Mouse (Mus musculus): ENCODE measurements around the gene Pdpn. TPM values are rescaled to one million over a fixed set of nuclear protein-coding genes. Genes with fewer than 3 reads are reported as not detected.
"Not testable (repeated sequence)": the region's sequence is repeated elsewhere in the genome, so short reads cannot be mapped to it uniquely, and the experiment has no call there.

Gene Pdpn
- total RNA-seq (2021), result 10 to 100 TPM; 14.7 to 15.9 TPM

- intact Hi-C loops (cut with DNase I), result no loop called here
Measured at GRCm38 (mm10) chr4:143299325-143300070, at the start of gene Pdpn. Gene Pdpn (minus strand): TSS chr4:143299564.

GRCm38 (mm10) chr4:143348678-143349077, 49.3 kb upstream of the Pdpn start:
- intact Hi-C loops (cut with DNase I), result no loop called here
- no peak for DNase-seq (ENCODE audit: low spot score in 2 of 2)

More at GRCm38 (mm10) chr4:143299325-143300070, at the start of gene Pdpn:
- peak; percentile 22 to 26 for DNase-seq (ENCODE audit: low spot score in 2 of 2)

GRCm38 (mm10) chr4:143345491-143345890, 46.1 kb upstream of the Pdpn start:
- intact Hi-C loops (cut with DNase I); DNase-seq (ENCODE audit: low spot score in 2 of 2): not testable (repeated sequence)

GRCm38 (mm10) chr4:143341470-143341869, 42.1 kb upstream of the Pdpn start:
- DNase-seq (ENCODE audit: low spot score in 2 of 2), result no peak

GRCm38 (mm10) chr4:143339808-143340207, 40.4 kb upstream of the Pdpn start:
- DNase-seq (ENCODE audit: low spot score in 2 of 2), result peak; percentile 8 to 64
- intact Hi-C loops (cut with DNase I), result no loop called here

More at GRCm38 (mm10) chr4:143341470-143341869, 42.1 kb upstream of the Pdpn start:
- intact Hi-C loops (cut with DNase I), result no loop called here

- no peak for DNase-seq (ENCODE audit: low spot score in 2 of 2)
- intact Hi-C loops (cut with DNase I), result no loop called here
Measured at GRCm38 (mm10) chr4:143336096-143336495, 36.7 kb upstream of the Pdpn start.

- intact Hi-C loops (cut with DNase I), result no loop called here
Measured at GRCm38 (mm10) chr4:143334995-143335394, 35.6 kb upstream of the Pdpn start.

GRCm38 (mm10) chr4:143334145-143334544, 34.8 kb upstream of the Pdpn start:
- intact Hi-C loops (cut with DNase I), result no loop called here
- DNase-seq (ENCODE audit: low spot score in 2 of 2), result no peak

More at GRCm38 (mm10) chr4:143334995-143335394, 35.6 kb upstream of the Pdpn start:
- DNase-seq (ENCODE audit: low spot score in 2 of 2), result peak in 1 of 2 experiments; percentile 49

GRCm38 (mm10) chr4:143331787-143332186, 32.4 kb upstream of the Pdpn start:
- no peak for DNase-seq (ENCODE audit: low spot score in 2 of 2)
- intact Hi-C loops (cut with DNase I), result no loop called here

GRCm38 (mm10) chr4:143330566-143330965, 31.2 kb upstream of the Pdpn start:
- no peak for DNase-seq (ENCODE audit: low spot score in 2 of 2)
- intact Hi-C loops (cut with DNase I), result no loop called here

GRCm38 (mm10) chr4:143325625-143325941, 26.2 kb upstream of the Pdpn start:
- DNase-seq (ENCODE audit: low spot score in 2 of 2), result peak; percentile 80 to 84
- intact Hi-C loops (cut with DNase I), result loop anchor here (1.0 kb wide), 1 partner anchor 55 kb away; no protein-coding TSS in a partner anchor

GRCm38 (mm10) chr4:143324925-143325624, 25.7 kb upstream of the Pdpn start:
- intact Hi-C loops (cut with DNase I), result loop anchor here (1.0 kb wide), 1 partner anchor 55 kb away; no protein-coding TSS in a partner anchor
- peak in 1 of 2 experiments; percentile 32 for DNase-seq (ENCODE audit: low spot score in 2 of 2)

GRCm38 (mm10) chr4:143324176-143324924, 25.0 kb upstream of the Pdpn start:
- DNase-seq (ENCODE audit: low spot score in 2 of 2), result no peak
- intact Hi-C loops (cut with DNase I), result no loop called here

- DNase-seq (ENCODE audit: low spot score in 2 of 2), result no peak
- intact Hi-C loops (cut with DNase I), result loop anchor here (5.0 kb wide), 1 partner anchor 56 kb away; no protein-coding TSS in a partner anchor
Measured at GRCm38 (mm10) chr4:143313299-143313698, 13.9 kb upstream of the Pdpn start.

- intact Hi-C loops (cut with DNase I), result loop anchor here (5.0 kb wide), 1 partner anchor 54 kb away; no protein-coding TSS in a partner anchor
- DNase-seq (ENCODE audit: low spot score in 2 of 2), result peak in 1 of 2 experiments; percentile 28
Measured at GRCm38 (mm10) chr4:143311341-143311740, 12.0 kb upstream of the Pdpn start.

- intact Hi-C loops (cut with DNase I), result no loop called here
- DNase-seq (ENCODE audit: low spot score in 2 of 2), result no peak
Measured at GRCm38 (mm10) chr4:143305987-143306772, 6.8 kb upstream of the Pdpn start.

GRCm38 (mm10) chr4:143305031-143305430, 5.7 kb upstream of the Pdpn start:
- intact Hi-C loops (cut with DNase I), result no loop called here
- no peak for DNase-seq (ENCODE audit: low spot score in 2 of 2)

- intact Hi-C loops (cut with DNase I), result no loop called here
- no peak for DNase-seq (ENCODE audit: low spot score in 2 of 2)
Measured at GRCm38 (mm10) chr4:143302279-143302890, 3.0 kb upstream of the Pdpn start.

GRCm38 (mm10) chr4:143301875-143302274, 2.5 kb upstream of the Pdpn start:
- no peak for DNase-seq (ENCODE audit: low spot score in 2 of 2)
- intact Hi-C loops (cut with DNase I), result no loop called here
